Mouse (Mus musculus): ENCODE results near the gene Baiap2l1.
"Not testable (repeated sequence)": the region's sequence is repeated elsewhere in the genome, so short reads cannot be mapped to it uniquely, and the experiment has no call there.

Gene Baiap2l1

DNA sequence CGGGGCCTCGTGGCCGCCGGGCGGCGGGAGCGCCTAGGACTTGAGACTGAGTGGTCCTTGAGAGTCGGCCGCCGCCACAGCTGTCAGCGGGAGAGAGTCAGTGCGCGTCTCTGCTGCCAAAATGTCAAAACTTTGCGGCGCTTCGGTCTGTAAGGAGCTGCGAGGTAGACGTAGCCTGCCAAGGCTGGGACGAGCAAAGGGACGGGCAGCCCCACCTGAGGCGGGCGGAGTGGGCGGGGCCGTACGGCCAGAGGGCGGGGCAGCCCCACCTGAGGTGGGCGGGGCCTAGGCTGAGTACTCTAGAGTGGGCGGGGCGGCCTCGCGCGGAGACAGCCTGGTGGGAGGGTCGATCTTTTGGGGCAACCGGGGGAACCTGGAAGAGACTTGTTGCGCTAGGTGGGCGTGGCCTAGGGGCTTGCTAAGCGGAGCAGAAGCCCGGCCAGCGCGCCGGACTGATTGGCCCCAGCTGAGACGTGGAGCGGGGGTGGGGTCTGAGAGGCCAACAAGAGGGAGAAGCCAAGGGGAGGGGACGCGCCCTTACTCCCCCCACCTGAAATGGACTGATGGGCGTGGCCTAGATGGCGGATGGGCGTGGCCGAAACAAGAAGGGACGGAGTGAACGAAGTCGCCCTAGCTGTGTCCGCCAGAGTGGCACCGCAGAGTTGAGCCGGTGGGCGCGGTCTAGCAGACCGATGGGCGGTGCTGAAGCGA, at the start of gene Baiap2l1:
Gene Baiap2l1 (minus strand): TSS at position 232 of the 711 bp plus-strand sequence.
- in situ Hi-C loops (cut with MboI; ENCODE audit: low sequenced_read_pairs), result no loop called here

DNA sequence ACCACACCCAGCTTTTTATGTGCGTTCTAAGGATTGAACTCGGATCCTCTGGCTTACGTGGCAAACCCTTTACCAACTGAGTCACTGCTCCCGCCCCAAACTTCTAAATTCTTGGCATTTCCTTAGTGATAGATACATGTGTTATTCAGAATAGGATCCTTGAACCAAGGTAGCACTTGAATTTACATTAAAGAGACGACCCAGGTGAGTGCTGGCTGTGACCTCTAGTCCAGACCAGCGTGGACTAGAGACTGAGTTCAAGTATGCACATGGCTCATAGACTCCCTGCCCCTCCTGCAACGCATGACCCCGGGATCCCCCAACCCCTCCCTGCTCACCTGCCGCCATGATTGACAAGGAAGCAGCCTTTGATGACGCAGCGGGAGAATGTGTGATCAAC, 48.3 kb upstream of the Baiap2l1 start:
- in situ Hi-C loops (cut with MboI; ENCODE audit: low sequenced_read_pairs), result no loop called here

DNA sequence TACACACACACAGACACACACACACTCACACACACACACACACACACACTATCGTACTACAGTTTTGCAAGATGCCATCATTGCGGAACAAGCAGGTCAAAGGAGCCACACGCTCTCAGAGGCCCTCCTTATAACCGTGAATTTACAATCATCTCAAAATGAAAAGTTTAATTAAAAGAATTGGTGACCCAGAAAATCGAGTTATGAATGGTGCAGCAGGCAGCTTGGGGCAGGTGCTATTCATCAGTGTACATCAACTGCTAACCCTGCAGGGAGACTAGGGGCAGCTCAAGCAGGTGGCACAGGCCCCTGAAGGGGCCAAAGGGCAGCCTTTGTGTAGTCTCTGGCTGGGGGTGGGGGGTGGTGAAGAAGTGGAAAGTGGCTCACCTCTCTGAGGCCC, 42.9 kb upstream of the Baiap2l1 start:
- in situ Hi-C loops (cut with MboI; ENCODE audit: low sequenced_read_pairs), result no loop called here

DNA sequence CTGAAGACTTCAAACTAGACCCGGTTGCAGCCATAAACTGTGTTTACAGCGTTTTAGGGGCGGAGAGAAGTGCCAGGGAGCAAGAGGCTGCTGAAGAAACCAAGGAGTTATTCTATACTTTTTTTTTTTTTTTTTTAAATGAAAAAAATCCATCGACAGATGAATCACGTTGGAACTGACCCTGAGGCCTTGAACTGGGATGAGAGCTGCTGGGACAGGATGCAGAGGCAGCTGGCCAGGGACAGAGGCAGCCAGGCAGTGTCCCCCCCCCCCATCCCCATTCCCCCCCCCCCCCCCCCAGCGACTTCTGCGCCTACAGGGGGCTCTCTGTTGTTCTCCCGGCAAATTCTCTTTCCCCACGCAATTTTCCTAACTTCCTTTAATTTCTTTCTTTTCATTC, 39.7 kb upstream of the Baiap2l1 start:
- in situ Hi-C loops (cut with MboI; ENCODE audit: low sequenced_read_pairs), result no loop called here

DNA sequence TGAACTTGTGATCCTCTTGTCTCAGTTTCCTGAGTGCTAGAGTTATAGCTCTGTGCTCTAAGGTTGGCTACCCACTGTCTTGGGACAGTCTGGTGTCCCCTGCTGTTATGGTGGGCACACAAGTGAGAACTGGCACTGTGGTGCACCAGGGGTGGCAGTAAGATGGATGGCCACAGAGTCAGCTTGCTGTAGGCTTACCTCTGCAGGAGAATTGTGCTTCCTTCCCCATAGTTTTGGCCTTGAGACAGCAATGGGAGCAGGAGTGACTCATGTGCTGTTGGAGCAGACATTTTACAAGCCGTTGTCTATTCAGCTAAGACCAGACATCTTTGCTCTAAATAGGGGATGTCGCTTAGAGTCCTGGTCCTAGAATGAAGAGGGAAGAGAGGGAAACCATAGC, 36.2 kb upstream of the Baiap2l1 start:
- in situ Hi-C loops (cut with MboI; ENCODE audit: low sequenced_read_pairs), result no loop called here

GRCm38 (mm10) chr5:144387851-144388250, 29.9 kb upstream of the Baiap2l1 start:
- in situ Hi-C loops (cut with MboI; ENCODE audit: low sequenced_read_pairs), result loop anchor here (10.0 kb wide), 1 partner anchor 347 kb away; no protein-coding TSS in a partner anchor

DNA sequence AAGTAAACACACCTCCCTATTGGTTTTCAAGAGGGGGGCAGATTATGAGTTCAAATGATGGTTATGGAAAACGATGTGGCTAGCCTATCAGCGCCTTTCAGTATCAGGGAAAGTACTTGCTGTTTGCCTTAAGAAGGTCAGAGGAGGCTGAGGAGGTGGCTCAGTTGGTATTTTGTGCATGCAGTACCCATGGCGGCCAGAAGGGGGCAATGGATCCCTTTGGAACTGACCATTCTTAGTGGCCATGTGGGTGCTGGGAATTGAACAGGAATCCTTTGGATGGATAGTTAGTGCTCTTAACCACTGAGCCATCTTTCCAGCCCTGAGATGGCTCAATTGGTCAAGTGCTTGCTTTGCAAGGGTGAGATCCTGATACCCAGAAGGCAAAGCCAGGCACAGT, 26.0 kb upstream of the Baiap2l1 start:
- in situ Hi-C loops (cut with MboI; ENCODE audit: low sequenced_read_pairs), result loop anchor here (10.0 kb wide), 1 partner anchor 351 kb away; no protein-coding TSS in a partner anchor

DNA sequence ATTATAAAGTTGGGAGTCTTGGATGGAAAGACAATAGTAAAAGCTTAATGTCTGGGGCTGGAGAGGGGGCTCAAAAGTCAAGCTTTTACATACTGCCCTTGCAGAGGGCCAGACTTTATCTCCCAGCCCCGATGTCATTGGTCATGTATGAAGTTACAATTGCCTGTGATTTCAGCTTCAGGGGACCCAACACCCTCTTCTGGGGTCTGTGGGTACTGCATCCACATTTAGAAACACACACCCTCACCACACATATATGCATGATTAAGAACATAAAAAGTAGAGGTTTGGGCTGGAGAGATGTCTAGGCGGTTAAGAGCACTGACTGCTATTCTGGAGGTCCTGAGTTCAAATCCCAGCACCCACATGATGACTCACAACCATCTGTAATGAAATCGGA, 23.9 kb upstream of the Baiap2l1 start:
- in situ Hi-C loops (cut with MboI; ENCODE audit: low sequenced_read_pairs), result loop anchor here (10.0 kb wide), 1 partner anchor 353 kb away; no protein-coding TSS in a partner anchor

- in situ Hi-C loops (cut with MboI; ENCODE audit: low sequenced_read_pairs), result loop anchor here (10.0 kb wide), 1 partner anchor 354 kb away; no protein-coding TSS in a partner anchor
Observed at GRCm38 (mm10) chr5:144380689-144381088, 22.8 kb upstream of the Baiap2l1 start.

- in situ Hi-C loops (cut with MboI; ENCODE audit: low sequenced_read_pairs), result no loop called here
Observed at GRCm38 (mm10) chr5:144379431-144379830, 21.5 kb upstream of the Baiap2l1 start.

DNA sequence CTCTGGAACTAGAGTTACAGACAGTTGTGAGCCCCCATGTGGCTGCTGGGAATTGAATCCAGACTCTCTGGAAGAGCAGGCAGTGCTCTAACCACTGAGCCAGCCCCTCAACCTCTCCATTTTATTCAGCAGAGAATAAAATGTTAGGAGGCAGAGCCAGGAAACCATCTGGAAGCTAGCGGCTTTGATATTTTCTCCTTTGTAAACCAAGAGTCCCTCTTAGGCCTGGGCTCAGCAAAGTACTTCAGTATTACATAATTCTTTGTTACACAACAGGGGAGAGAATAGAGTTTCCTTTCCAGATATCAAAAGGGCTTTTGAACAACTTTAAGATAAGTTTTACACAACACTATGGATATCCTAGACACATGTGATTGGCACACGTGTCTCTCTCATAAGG, 15.0 kb upstream of the Baiap2l1 start:
- in situ Hi-C loops (cut with MboI; ENCODE audit: low sequenced_read_pairs), result no loop called here

- in situ Hi-C loops (cut with MboI; ENCODE audit: low sequenced_read_pairs), result no loop called here
Observed at GRCm38 (mm10) chr5:144372177-144372576, 14.3 kb upstream of the Baiap2l1 start.

DNA sequence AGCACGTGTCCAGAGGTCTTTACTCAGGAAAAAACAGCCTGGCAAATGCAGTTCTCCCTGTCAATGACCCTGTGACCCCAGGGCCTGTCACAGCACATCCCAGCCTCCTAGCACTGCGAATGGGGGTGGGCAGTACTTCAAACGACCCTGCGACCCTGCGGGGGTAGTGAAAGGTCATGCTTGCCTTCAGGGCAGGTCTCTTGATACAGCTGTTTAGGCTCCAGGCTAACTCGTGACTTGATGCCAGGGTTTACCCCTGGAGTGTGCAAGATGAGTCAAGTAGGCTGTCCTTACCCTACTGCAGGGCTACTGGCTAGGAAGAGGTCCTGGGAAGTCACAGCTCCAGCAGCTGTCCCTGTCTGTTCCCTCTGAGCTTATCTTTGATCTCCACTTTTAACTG, 13.1 kb upstream of the Baiap2l1 start:
- in situ Hi-C loops (cut with MboI; ENCODE audit: low sequenced_read_pairs), result no loop called here

DNA sequence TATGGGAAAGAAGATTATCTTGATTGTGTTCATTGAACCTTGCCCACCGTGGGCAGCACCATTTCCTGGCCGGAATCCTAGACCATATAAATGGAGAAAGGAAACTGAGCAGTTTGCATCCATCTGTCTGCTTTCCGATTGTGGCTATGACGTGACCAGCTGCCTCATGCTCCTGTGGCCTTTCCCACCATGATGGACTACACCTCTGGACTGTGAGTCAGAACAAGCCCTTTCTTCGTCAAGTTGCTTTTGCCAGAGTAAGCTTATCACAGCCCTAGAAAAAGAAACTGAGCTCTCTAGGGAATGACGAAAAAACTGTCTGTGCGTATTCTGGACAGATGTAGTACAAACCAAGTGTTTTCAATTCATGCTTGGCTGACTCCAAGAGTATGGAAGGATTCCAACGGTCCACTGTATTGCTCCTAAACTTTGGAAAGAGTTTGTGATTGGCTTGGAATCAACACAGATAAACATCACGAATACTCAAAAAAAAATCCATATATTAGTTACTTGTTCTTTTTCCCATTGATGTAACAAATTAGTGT, 10.8 kb upstream of the Baiap2l1 start:
- in situ Hi-C loops (cut with MboI; ENCODE audit: low sequenced_read_pairs), result no loop called here

DNA sequence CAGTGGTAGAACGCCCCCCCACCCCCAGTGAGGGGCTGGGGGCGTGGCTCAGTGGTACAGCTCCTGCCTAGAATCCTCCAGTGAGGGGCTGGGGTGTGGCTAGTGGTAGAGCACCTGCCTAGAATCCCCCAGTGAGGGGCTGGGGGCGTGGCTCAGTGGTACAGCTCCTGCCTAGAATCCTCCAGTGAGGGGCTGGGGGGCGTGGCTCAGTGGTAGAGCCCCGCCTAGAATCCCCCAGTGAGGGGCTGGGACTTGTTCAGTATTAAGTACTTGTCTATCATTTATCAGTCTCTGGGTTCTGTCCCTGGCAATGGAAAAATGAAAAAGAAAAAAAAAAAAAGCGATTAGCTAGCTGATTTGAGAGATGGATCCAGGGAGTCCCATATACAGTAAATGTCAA, 8.6 kb upstream of the Baiap2l1 start:
- in situ Hi-C loops (cut with MboI; ENCODE audit: low sequenced_read_pairs), result not testable (repeated sequence)

DNA sequence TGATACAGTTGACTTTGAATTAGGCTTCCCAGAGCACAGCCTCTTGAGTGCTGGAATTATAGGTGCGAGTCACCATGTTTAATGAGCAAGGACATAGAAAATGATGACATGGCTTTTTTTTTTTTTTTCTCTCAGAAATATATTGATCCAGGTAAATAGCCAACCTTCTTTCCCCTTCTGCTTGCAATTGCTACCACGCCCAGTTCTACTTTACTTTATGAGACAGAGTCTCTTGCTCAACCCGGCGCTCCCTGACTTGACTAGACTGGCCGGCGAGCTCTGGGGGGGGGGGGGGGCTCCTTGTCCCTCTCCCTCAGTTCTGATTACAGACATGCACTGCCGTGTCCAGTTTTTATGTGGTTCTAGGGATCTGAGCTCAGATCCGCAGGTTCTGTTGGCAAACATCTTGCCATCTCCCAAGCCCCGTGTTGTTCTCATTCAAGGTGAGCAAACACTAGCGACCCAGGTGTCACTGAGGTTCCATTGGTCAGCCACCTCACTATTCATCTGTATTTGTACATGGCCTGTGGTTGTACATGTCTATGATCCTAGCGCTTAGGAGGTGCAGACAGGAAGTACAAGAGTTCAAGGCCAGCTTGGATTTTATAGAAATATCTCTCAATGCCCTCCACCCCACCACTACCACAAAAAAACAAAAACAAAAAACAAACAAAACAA, 6.9 kb upstream of the Baiap2l1 start:
- in situ Hi-C loops (cut with MboI; ENCODE audit: low sequenced_read_pairs), result no loop called here

GRCm38 (mm10) chr5:144360346-144360745, 2.4 kb upstream of the Baiap2l1 start:
- in situ Hi-C loops (cut with MboI; ENCODE audit: low sequenced_read_pairs), result no loop called here

- in situ Hi-C loops (cut with MboI; ENCODE audit: low sequenced_read_pairs), result no loop called here
Observed at GRCm38 (mm10) chr5:144359886-144360285, 2.0 kb upstream of the Baiap2l1 start.

DNA sequence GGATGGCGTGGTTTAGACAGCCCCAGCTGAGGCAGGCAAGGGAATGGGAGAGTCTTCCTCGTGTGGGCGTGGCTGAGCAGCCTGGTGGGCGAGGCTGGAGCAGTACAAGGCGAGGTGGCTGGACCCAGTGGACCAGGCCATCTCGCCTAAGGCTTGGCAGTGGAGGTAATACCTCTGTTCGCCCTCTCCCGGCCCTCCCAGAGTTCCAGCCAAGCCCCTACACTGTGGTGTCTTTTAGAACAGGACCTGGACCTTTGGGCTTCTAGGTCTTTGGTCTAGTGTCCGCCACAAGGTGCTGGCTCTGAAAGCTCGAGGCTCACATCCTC, 643 bp upstream of the Baiap2l1 start:
- in situ Hi-C loops (cut with MboI; ENCODE audit: low sequenced_read_pairs), result no loop called here

DNA sequence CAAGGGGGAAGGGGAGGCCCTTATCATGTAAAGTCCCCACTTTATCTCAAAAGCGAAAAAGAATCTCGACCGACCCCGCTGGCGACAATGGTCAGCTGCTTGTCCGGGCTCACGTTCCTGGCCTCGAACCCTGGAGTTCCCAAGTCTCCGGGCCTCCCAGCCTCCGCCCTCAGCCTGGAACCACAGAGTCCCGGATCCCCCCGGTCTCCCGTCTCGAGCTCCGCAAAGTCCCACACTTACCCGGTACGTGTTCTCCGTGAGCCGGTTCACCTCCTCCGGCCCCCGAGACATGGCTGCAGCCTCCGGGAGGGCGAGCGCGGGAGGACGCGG, 396 bp downstream of the Baiap2l1 start:
- in situ Hi-C loops (cut with MboI; ENCODE audit: low sequenced_read_pairs), result no loop called here

DNA sequence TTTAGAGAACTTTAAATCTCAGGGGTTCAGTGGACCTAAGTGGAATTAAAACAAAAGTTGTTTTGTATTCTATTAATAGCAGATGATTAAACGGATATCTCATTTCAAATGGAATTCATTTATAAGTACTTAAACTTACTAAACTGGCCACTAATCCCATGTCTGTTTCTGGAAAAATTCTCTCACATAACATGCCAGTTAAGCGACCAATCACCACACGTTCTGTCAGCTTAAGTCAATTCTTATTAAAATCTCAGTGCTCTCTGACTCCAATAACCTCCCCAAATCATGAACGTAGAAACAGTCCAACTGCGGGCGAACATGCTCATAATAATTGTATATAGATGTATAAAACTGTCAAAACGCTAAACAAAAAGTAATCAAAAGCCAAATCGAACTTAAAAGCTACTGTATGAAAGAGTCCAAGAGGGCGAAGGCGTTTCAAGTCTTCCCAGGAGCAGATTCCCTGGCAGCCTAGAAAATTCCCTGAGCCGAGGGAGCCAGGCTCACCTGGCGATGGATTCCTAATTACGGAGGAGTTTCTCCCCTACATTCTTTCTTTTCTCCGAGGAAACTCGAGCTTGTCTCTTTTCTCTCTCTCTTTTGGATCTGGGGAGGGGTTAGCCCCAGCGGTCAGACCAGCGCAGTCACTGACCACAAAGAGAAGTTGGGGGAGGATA, 996 bp downstream of the Baiap2l1 start:
- in situ Hi-C loops (cut with MboI; ENCODE audit: low sequenced_read_pairs), result no loop called here

All from CH12F3 (cell line).